Mouse (Mus musculus): ENCODE results near the gene Spata48.
A peak's percentile ranks its signal among the peaks of the same experiment; 100 is the strongest.

- TF ChIP-seq CTCF (IDR thresholded peaks at IDR 0.05; ENCODE audit: low read depth) (peak; percentile 77), EP300 (IDR thresholded peaks at IDR 0.05; ENCODE audit: low read depth) (no peak; the same call in 1 of the 2 replicates)
Measured at GRCm38 (mm10) chr11:11461635-11462560, at the start of gene Spata48, which contains the start of gene Zpbp.

All from liver, embryonic 14.5 days (tissue).